Mouse (Mus musculus) MEL-GATA-1-ER (cell line): ENCODE measurements around the gene 1700025B11Rik.
"Not testable (repeated sequence)": the region's sequence is repeated elsewhere in the genome, so short reads cannot be mapped to it uniquely, and the experiment has no call there.

Source experiments
- DNase-seq: peaks from one replicate; pipeline ENCODE4 v3.0.0-alpha.2; 2012; ENCODE audit warnings: low read depth; ENCODE audit errors: extremely low read depth

Gene 1700025B11Rik

DNA sequence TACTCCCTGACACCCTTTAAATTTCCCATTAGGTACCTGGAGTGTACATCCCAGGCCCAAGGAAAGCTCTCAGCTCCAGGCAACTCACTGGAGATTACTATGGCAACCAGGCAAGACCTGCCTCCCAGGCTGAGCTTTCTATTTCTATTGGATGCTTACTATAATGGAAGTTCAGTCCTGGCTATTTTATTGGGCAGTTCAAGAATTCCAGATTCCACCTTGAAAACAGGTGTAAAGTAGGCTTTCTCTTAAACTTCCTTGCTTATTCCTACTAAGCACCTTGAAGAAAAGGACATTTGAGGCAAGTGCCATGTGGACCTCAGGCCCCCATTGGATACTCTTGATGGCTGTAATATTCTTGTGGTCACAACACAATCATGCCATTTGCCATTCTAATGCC lies at the start of gene 1700025B11Rik:
Gene 1700025B11Rik (minus strand): TSS at position 101 of the 400 bp plus-strand sequence.
- DNase-seq: no peak

- no peak for DNase-seq
Observed at GRCm38 (mm10) chr15:77606069-77606468, 44.4 kb upstream of the 1700025B11Rik start.

DNA sequence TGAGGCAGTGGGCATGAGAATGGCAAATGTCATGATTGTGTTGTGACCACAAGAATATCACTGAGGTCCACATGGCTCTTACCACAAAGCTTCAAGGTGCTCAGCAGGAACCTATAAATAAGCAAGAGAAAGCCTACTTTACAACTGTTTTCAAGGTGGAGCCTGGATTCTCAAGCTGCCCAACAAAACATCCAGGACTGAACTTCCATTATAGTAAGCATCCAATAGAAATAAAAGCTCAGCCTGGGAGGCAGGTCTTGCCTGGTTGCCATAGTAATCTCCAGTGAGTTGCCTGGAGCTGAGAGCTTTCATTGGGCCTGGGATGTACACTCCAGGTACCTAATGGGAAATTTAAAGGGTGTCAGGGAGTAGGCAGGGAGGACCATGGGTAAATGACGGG lies 37.3 kb upstream of the 1700025B11Rik start, which contains the start of gene Gm36245:
Gene Gm36245 (plus strand): TSS at position 301 of the 400 bp plus-strand sequence.
- no peak for DNase-seq

DNA sequence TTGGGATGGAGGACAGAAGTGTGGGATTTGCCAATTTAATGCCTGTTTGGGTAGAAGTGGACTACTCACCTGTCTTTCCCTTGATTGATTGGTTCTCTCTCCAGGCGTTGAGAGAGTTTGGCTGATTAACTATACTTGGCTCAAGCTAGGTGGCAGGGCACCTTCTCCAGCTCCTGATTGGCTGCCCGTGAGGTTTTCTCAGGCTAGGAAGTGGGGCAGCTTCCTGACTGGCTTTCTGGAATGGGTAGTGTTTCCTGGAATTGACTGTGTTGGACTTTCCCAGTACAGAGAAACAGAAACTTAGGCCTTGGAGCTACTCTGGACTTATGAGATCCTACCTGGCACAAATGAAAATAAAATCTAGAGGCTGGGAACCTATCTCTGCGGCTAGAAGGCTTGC lies 36.7 kb upstream of the 1700025B11Rik start:
- DNase-seq: no peak

GRCm38 (mm10) chr15:77595961-77596360 lies 34.3 kb upstream of the 1700025B11Rik start, which contains the start of gene Apol10b:
Apol10b (minus strand) TSS chr15:77596125.
- DNase-seq: no peak

- no peak for DNase-seq
Observed at GRCm38 (mm10) chr15:77593557-77593956, 31.9 kb upstream of the 1700025B11Rik start.

GRCm38 (mm10) chr15:77590881-77591280 lies 29.2 kb upstream of the 1700025B11Rik start:
- no peak for DNase-seq

DNA sequence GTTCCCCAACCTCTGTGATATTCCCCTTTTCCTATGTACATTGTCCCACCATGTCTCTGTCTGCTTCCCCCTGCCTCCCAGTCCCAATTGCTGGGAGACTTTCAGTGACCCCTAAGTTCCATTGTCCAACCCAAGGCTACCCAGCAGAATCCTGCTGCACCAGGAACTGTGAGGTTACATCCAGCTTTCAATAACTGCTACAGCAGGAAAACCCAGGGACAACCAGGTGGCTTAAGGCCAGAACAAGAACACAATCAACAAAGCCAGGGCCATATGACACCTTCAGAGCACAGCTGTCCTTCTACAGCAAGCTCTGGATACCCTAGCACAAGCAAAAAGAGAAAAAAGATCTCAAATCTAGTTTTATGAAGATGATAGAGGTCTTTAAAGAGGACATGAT lies 27.3 kb upstream of the 1700025B11Rik start:
- no peak for DNase-seq

GRCm38 (mm10) chr15:77587026-77587425 lies 25.3 kb upstream of the 1700025B11Rik start:
- DNase-seq: no peak

- DNase-seq: peak; percentile 26
Observed at GRCm38 (mm10) chr15:77581681-77582080, 20.0 kb upstream of the 1700025B11Rik start.

GRCm38 (mm10) chr15:77579311-77579710 lies 17.6 kb upstream of the 1700025B11Rik start:
- no peak for DNase-seq

- no peak for DNase-seq
Observed at GRCm38 (mm10) chr15:77578801-77579200, 17.1 kb upstream of the 1700025B11Rik start.

DNA sequence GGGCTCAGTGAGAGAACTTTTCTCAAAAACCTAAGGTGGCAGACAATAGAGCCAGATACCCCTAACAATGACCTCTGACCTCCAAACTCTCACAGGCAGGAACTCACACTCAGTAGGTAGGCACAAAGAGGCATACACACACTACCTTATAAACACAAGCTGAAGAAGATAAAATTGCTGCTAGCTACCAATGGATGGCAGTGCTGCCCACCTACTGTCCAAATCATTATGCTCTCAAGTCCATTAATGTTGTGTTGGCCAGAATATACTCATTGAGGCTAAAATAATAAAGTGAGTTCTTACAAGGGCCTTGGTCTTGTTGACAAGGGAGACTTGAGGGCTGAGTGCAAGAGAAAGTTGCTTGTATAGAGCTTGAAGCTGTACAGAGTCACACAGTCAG lies 1.5 kb upstream of the 1700025B11Rik start:
- DNase-seq: no peak

DNA sequence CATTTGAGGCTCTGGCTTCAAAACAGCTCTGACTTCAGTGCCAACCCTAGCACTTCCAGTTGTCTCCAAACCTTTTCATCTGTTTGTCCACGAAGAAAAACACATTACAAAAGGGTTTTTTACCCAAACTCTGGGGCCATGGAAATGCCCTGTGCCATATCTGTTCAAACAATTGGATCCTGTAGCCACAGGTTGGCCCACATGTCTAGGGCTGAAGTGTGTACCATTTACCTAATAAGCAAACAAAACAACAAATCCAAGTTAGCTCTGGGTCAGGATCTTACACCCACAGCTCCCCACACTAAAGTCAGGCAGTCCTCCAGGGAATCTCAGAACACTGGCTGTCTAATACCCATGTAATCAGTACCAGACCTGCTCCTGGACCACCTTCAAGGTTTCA lies 22.5 kb downstream of the 1700025B11Rik start:
- DNase-seq: not testable (repeated sequence)

- DNase-seq: no peak
Observed at GRCm38 (mm10) chr15:77533216-77533615, 28.5 kb downstream of the 1700025B11Rik start, which contains the start of gene Apol7c. Apol7c (minus strand) TSS chr15:77533316.

GRCm38 (mm10) chr15:77523186-77523843 lies 38.4 kb downstream of the 1700025B11Rik start:
- DNase-seq: peak; percentile 2

DNA sequence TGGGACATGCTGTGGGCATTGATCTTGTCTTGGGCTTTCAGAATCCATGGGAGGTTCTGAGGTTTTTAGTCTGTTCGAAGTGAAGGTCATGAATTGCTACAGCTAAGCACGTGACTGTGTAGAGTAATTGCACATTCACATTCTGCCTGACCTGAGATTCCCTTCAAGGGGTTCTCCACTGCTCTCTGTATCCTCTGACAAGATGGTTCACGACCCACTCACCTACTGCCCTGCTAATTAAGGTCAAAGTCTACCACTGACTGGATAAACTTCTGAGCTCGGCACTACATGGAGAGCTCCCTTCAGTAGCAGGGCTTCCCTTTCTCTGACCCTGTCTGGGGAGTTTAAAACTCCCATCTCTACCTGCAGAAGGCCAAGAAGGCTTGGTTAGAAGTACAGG lies 41.1 kb downstream of the 1700025B11Rik start:
- DNase-seq: not testable (repeated sequence)
